Mouse (Mus musculus) hindbrain, embryonic 10.5 days (tissue): ENCODE data around the gene Rgs7bp. TPM values are rescaled to one million over a fixed set of nuclear protein-coding genes. Genes with fewer than 3 reads are reported as not detected.
A peak's percentile ranks its signal among the peaks of the same experiment; 100 is the strongest.

Experiments used
- DNase-seq: peaks from one replicate; pipeline ENCODE4 v3.0.0-alpha.2; 2017; ENCODE audit warnings: low spot score
- H3K27ac ChIP-seq: fragments of 300-500 bp; sonication (generic); 2 replicates; pipeline ENCODE4 v1.5.1; 2016; ENCODE audit warnings: mild to moderate bottlenecking, moderate library complexity
- H3K27me3 ChIP-seq: fragments of 300-500 bp; sonication (generic); 2 replicates; pipeline ENCODE4 v1.6.1; 2016; ENCODE audit warnings: mild to moderate bottlenecking; ENCODE audit not compliant: poor library complexity, insufficient read depth, severe bottlenecking
- H3K36me3 ChIP-seq: fragments of 300-500 bp; sonication (generic); 2 replicates; pipeline ENCODE4 v1.6.1; 2016; ENCODE audit warnings: mild to moderate bottlenecking, moderate library complexity
- H3K4me1 ChIP-seq: fragments of 300-500 bp; sonication (generic); replicated peaks from 2 replicates; pipeline ENCODE4 v1.6.1; 2016; ENCODE audit warnings: mild to moderate bottlenecking
- H3K4me3 ChIP-seq: fragments of 300-500 bp; sonication (generic); 2 replicates; pipeline ENCODE4 v1.5.1; 2016; ENCODE audit warnings: mild to moderate bottlenecking, moderate library complexity
- H3K9me3 ChIP-seq: fragments of 300-500 bp; sonication (generic); 2 replicates; pipeline ENCODE4 v1.6.1; 2016; ENCODE audit warnings: mild to moderate bottlenecking, moderate library complexity
- WGBS: fragments of 180-500 bp; shearing (Covaris S2); methylation state at CpG from one replicate; pipeline ENCODE4 v1.1.7; 2016; 5-methylcytosine and 5-hydroxymethylcytosine counted together
- polyA plus RNA-seq: library from polyadenylated mRNA; unstranded; fragments of >200 nt; fragmentation: Nextera tagmentation; extraction: Ambion mirVana; gene quantifications from 2 replicates; pipeline ENCODE4 v1.2.1, GENCODE M21; 2016

The Rgs7bp gene
- polyA plus RNA-seq, 1 experiment from 2014 or later = 1.0 TPM

DNA sequence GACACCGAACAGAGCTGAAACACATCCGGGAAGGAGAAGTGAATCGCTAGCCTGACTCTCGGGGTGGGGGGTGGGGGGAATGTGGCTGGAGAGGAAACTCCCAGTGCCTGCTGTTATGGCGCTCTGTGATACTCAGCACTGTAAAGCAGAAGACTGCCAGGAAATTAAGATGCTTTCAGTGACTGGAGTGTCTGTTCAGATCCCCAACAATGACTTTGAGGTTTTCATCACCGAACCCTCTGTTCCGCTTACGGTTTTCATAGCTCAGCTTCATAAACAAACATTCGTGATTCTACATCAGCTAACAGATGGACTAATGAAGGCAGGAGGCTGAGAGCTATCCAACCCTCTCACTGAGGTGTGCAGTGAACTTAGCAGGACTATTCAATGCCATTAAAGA, 7.4 kb downstream of the Rgs7bp start:
- Histone ChIP-seq H3K4me1 (no peaks in the 10 kb centered on the region), H3K36me3 (no peaks in the 10 kb centered on the region), H3K27ac (no peak overlapping the region), H3K27me3 (peaks cover 1% of the 10 kb centered on the region), H3K9me3 (no peaks in the 10 kb centered on the region), H3K4me3 (no peak overlapping the region)
- 74% methylated on average over 9 of the region's 9 CpGs for WGBS
- DNase-seq = no peak

DNA sequence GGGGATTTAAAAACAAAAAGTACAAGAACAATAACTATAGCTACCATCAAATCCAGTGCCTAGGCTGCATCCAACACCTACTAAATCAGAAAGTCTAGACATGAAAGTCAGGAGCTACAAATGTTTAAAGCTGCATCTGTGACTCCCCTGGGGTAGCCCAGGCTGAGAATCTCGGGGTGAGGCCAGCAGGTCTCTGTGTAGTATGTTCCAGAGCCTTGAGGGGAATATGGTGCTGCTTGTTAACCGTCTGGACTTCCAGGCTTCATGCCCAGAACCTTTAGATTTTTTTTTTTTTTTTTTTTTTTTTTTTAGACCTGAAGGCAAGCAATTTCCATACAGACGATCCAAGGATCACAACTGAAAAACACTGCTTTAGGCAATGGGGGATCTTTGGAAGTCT, 10.8 kb downstream of the Rgs7bp start:
- Histone ChIP-seq H3K36me3 (no peaks in the 10 kb centered on the region), H3K27ac (no peak overlapping the region), H3K4me3 (no peak overlapping the region), H3K4me1 (no peaks in the 10 kb centered on the region), H3K27me3 (no peaks in the 10 kb centered on the region), H3K9me3 (no peaks in the 10 kb centered on the region)
- WGBS = 73% methylated on average over 3 of the region's 3 CpGs
- DNase-seq = no peak

DNA sequence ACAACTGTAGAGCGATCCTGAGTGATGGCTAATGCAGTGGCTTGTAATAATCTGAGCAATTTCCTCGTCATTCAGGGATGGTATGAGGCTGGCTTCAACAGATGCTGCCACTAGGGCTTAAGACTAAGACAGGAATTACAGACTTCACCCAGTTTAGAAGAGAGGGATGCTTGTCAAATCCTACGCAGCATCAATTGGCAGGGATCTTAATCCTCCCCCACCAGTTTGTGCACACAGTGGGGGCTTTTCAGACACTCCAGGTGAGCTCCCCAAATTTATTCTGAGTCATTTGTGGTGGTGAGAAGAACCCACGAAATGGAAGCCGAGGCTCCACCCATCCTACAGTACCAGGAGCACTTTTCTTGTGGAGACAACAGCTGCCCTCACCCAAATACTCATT, 16.4 kb downstream of the Rgs7bp start:
- WGBS = 75% methylated on average over 5 of the region's 5 CpGs
- no peaks in the 10 kb centered on the region for H3K9me3 ChIP-seq
- no peaks in the 10 kb centered on the region for H3K27me3 ChIP-seq
- no peak for DNase-seq
- H3K4me3 ChIP-seq = no peak overlapping the region
- H3K27ac ChIP-seq = no peak overlapping the region
- H3K36me3 ChIP-seq = no peaks in the 10 kb centered on the region
- no peaks in the 10 kb centered on the region for H3K4me1 ChIP-seq

DNA sequence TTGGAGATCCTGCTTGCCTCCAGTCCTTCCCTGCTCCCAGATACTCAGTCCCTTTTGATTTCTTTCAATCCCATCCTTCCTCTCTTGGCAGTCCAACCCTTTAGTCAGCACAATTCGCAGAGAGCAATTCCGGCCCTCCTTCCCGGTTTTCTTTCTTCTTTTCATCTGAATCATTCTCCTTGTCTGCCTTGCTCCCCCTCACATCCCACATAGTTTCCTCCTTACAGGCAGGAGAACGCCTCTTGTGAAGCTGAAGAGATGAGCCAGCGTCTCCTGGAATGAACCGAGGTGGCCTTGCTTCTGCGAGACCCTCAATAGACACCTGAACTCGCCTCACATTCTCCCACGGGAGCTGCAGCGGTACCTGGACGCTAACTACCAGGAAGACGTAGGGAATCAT, 16.9 kb downstream of the Rgs7bp start:
- Histone ChIP-seq H3K9me3 (no peaks in the 10 kb centered on the region), H3K4me3 (no peak overlapping the region), H3K36me3 (no peaks in the 10 kb centered on the region), H3K27me3 (no peaks in the 10 kb centered on the region), H3K4me1 (no peaks in the 10 kb centered on the region), H3K27ac (no peak overlapping the region)
- 89% methylated on average over 12 of the region's 12 CpGs for WGBS
- DNase-seq = no peak

DNA sequence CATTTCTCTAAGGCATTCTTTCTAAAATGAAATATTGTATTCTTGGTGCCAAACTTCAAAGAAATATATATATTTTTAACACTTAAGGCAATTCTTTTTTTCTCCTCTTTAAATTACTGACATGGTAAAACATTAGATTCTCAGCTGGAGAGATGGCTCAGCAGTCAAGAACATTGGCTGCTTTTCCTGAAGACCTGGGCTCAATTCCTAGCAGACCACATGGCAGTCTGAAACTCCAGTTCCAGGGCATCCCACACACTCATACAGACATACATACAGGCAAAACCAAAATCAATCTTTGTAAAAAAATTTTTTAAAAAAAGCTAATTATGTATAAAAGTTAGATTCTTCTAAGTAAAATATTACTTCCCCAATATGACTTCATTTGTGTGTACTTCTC, 22.8 kb downstream of the Rgs7bp start:
- no peaks in the 10 kb centered on the region for H3K36me3 ChIP-seq
- no peaks in the 10 kb centered on the region for H3K4me1 ChIP-seq
- H3K4me3 ChIP-seq = no peak overlapping the region
- H3K27ac ChIP-seq = no peak overlapping the region
- no peaks in the 10 kb centered on the region for H3K9me3 ChIP-seq
- DNase-seq = no peak
- H3K27me3 ChIP-seq = no peaks in the 10 kb centered on the region

DNA sequence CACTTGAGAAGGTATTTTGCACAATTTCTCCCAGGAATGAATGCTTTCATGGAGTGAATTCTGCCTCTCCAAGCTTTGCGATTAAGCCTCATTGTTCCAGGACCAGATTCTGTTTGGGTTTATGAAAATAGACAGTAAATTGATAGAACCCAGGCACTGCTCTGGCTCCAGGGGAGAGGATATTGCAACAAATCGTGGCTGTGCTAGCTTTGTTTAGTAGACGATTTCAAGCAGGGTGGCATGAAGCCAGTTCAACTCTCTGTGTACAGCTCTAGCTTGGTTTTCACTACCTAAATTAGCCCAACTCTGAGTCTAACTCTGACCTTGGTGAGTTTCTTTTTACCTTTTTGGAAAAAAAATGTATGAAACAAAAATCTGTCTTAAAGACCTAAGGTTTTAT, 26.5 kb downstream of the Rgs7bp start:
- Histone ChIP-seq H3K9me3 (no peaks in the 10 kb centered on the region), H3K4me1 (no peaks in the 10 kb centered on the region), H3K4me3 (no peak overlapping the region), H3K36me3 (no peaks in the 10 kb centered on the region), H3K27ac (no peak overlapping the region), H3K27me3 (no peaks in the 10 kb centered on the region)
- WGBS = 88% methylated on average over 3 of the region's 3 CpGs
- DNase-seq = no peak

DNA sequence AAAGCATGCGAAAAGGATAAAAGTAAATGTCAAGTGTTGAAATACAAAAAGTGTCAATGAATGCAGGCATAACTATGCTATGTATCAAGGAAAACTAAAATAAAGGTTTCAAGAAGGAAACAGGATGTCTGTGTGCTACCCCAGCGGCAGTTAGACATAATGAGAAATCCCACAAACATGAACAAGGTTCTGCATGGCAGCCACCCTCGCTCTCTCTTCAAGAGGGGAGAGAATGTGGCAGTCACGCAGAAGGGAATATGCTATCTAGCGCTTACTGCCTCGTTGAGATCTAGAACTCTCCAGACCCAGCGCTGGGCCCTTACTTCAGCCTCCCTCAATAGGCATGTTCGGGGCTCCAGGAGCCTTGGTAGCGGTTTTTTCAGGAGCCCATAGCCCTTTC, 38.2 kb downstream of the Rgs7bp start:
- no peak for DNase-seq
- Histone ChIP-seq H3K4me1 (no peaks in the 10 kb centered on the region), H3K9me3 (no peaks in the 10 kb centered on the region), H3K4me3 (no peak overlapping the region), H3K27me3 (no peaks in the 10 kb centered on the region), H3K36me3 (no peaks in the 10 kb centered on the region), H3K27ac (no peak overlapping the region)
- WGBS = 87% methylated on average over 9 of the region's 9 CpGs

DNA sequence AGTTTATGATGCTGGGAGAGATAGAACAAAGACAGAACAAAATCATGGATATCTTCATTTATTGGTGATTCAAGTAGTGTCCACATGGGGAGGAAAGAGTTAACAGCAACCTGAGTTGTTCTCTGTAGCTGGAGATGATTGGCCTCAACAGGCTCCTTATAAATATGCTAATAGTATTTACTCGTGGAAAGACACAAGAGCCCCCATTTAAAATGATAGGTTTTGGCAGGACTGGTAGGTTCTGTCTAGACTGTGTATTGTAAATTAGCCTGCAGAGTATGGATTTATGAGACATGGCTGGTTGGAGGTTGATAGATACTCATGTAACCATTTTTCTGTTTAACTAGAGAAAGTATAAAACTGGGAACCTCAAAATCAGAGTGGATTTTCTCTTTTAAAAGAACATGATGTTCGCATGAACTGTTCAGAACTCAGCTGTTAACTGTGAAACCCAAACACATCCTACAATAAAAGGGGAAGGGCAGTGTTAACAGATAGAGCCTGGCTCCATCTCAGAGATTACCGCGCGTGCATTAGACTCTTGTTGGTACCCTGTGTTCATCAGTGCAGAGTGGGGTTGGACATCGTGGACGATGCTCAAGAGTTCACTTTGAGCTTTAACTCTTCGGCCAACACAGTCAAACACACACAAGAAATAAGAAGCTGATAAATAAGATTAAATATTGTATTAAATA, 38.9 kb downstream of the Rgs7bp start:
- no peak for DNase-seq
- 82% methylated on average over 8 of the region's 8 CpGs for WGBS

DNA sequence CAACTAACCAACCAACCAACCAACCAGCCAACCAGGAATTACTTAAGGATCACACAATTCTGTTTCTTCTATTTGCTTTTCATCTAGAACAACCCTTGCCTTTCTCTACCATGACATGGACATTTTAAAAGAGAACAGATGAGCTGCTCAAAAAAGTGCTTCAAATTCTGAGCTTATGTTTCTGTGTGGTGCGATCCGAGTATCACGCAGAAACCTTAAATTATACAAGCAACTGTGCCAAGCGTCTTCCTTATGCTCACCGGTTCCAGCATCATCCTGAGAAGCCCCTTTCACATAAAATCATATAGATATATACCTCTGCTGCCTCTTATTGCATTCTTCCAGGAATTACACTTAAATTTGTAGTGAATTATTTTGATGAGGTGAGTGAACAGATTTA, 43.4 kb downstream of the Rgs7bp start:
- Histone ChIP-seq H3K27me3 (no peaks in the 10 kb centered on the region), H3K9me3 (no peaks in the 10 kb centered on the region), H3K4me1 (no peaks in the 10 kb centered on the region), H3K36me3 (no peaks in the 10 kb centered on the region), H3K4me3 (no peak overlapping the region), H3K27ac (no peak overlapping the region)
- WGBS = 96% methylated on average over 5 of the region's 5 CpGs
- DNase-seq = no peak

More for the DNA sequence above, 38.9 kb downstream of the Rgs7bp start:
- no peaks in the 10 kb centered on the region for H3K36me3 ChIP-seq
- H3K27ac ChIP-seq = no peak overlapping the region
- no peaks in the 10 kb centered on the region for H3K27me3 ChIP-seq
- H3K4me1 ChIP-seq = no peaks in the 10 kb centered on the region
- H3K9me3 ChIP-seq = no peaks in the 10 kb centered on the region
- no peak overlapping the region for H3K4me3 ChIP-seq

DNA sequence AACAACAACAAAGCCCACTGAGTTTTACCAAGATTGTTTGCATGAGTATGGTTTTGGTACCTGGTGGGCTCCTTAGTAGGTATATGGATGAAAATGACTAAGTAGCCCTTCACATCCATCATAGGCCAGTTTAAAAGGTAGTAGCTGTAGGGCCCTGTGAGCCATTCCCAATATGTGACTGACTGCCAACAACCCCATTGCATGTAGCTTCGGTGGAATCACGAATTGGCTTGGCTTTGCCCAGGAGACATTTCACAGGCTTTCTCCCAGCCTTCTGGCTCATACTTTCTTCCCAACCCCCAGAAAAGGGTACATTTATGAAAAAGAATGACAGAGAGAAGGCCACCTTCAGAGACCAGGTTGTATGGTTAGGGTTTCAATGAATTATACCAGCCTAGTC, 45.8 kb downstream of the Rgs7bp start:
- WGBS = 89% methylated on average over 2 of the region's 2 CpGs
- Histone ChIP-seq H3K27ac (no peak overlapping the region), H3K9me3 (no peaks in the 10 kb centered on the region), H3K4me1 (no peaks in the 10 kb centered on the region), H3K4me3 (no peak overlapping the region), H3K27me3 (no peaks in the 10 kb centered on the region), H3K36me3 (no peaks in the 10 kb centered on the region)
- no peak for DNase-seq

DNA sequence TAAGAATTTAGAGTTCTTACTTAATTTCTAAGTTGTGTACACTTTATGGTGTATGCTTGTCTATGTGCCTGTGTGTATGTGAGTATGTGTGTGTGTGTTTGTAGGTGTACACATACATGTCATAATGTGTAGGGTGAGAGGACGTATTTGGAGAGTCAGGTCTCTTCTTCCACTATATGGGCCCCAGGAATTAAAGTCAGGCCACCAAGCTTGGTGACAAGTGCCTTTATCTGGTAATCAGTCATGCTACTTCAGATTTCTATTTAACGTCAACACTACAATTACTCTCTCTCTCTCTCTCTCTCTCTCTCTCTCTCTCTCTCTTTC, 51.9 kb downstream of the Rgs7bp start:
- H3K4me3 ChIP-seq = no peak overlapping the region
- H3K4me1 ChIP-seq = no peaks in the 10 kb centered on the region
- DNase-seq = no peak
- WGBS = 64% methylated on average over 2 of the region's 2 CpGs
- no peak overlapping the region for H3K27ac ChIP-seq
- H3K36me3 ChIP-seq = no peaks in the 10 kb centered on the region
- H3K27me3 ChIP-seq = no peaks in the 10 kb centered on the region
- H3K9me3 ChIP-seq = no peaks in the 10 kb centered on the region

DNA sequence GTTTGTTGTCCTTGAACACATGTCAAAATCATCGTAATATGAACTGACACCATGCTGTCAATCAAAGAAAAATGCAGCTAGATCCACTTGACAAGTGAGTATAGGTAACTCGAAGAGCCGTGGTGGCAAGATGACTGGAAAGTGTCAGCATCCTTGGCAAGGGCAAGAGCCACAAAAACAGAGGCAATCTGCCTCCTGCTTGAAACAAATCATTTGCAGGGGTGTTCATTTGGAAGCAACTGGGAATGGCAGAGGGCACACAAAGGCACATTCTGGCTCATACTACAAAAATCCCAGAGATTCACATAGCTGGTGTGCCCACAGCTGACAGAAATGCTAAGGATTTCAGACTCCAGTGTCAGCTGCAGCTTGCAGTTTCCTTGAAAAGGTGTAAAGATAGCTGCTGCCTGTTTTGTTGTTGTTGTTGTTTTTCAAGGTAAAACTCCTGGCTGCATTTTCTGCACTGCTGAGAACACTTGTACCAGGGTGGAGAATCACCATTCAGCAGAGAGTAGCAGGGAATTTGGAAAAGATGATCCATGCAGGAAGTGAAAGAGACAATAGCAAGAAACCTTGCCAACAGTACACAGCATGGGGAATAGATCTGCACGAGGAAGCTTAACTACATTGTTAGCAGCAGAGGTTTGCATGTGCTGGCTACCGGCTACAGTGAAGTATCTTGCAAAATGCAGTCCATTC, 52.4 kb downstream of the Rgs7bp start:
- Histone ChIP-seq H3K4me1 (no peaks in the 10 kb centered on the region), H3K27me3 (no peaks in the 10 kb centered on the region), H3K4me3 (no peak overlapping the region), H3K27ac (no peak overlapping the region), H3K36me3 (no peaks in the 10 kb centered on the region), H3K9me3 (no peaks in the 10 kb centered on the region)
- DNase-seq = no peak
- 85% methylated on average over 5 of the region's 5 CpGs for WGBS

DNA sequence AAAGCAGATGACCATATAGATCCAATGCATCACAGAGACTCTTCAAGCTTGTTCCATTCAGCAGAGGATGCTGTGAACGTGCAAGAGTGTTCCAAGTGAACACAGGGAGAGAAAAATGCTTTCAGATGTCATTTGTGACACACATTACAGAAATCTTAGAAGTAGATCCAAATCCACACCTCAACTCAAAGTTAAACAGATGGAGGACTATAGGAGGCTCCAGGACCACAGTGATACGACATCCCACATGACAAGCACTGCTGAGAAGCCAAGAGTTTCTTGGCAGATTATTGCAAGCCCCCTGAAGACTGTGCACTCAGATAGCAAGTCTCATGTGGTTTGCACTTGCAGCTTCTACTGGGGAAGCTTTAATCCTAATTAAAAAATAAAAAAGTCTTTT, 53.0 kb downstream of the Rgs7bp start:
- no peak for DNase-seq
- H3K9me3 ChIP-seq = no peaks in the 10 kb centered on the region
- no peak overlapping the region for H3K27ac ChIP-seq
- H3K4me3 ChIP-seq = no peak overlapping the region
- H3K27me3 ChIP-seq = no peaks in the 10 kb centered on the region
- no peaks in the 10 kb centered on the region for H3K36me3 ChIP-seq
- H3K4me1 ChIP-seq = no peaks in the 10 kb centered on the region
- 78% methylated on average over 2 of the region's 2 CpGs for WGBS

DNA sequence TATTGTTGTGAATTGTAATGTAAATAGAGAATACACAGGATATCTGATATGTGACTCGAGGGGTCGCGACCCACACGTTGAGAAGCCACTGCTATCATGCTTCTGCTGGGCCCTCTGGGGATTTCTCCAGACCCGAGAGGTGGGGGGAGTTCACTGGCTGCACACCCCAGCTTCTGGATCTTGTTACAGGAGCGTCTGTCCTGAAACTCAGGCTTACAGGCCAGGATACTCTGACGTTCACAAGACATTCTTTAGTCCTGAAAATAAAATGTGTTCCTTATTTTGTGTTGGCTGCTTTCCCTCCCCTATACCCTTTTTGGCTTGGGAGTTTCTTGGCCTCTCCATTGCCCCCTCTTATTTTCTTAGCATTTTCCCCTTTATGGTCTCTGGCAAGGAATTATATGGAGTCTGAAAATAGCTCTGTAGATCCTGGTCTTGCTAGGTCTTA, 65.9 kb downstream of the Rgs7bp start:
- 63% methylated on average over 7 of the region's 7 CpGs for WGBS

More for the DNA sequence above, 65.9 kb downstream of the Rgs7bp start:
- Histone ChIP-seq H3K9me3 (no peaks in the 10 kb centered on the region), H3K4me1 (no peaks in the 10 kb centered on the region), H3K4me3 (no peak overlapping the region), H3K36me3 (no peaks in the 10 kb centered on the region), H3K27me3 (no peaks in the 10 kb centered on the region), H3K27ac (no peak overlapping the region)
- DNase-seq = peak; percentile 10
